8 mouse cellular contexts compared by ENCODE assay signal in the genomic region with DNA sequence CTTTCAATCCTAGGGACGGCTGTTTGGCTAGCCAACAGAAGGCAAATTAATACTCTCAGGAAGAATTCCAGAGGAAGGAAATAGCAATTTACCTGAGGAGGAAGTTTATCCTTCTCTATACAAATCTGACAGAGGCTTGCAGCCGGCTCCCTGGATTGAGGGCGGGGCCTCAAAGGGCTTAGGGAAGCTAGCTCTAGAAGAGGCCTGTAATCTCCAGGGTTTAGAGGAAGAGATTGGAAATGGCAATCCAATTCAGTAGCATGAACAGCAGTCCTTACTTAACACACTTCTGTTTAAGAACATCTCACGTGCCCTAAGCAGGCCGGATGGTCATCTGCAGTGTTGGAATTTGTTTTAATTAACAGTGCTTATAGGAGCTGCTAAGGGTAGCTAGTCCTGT.
DNase-seq lines count a peak whose midpoint lies in the region; ATAC-seq and TF ChIP-seq lines count a peak whose summit lies in the region.

No protein-coding gene starts in this region.

- H3K36me3 ChIP-seq in heart, embryonic 15.5 days = 0 out of 2 replicates have a peak, but pooled peaks cover 3% of the 10 kb centered on the region
- H3K36me3 ChIP-seq in thymus, adult 2 months (ENCODE audit: control insufficient read depth, insufficient read depth, low read length) = no peaks in the 10 kb centered on the region

- H3K9me3 ChIP-seq in heart, embryonic 15.5 days (replicated peaks) = no peaks in the 10 kb centered on the region

- peak overlapping the region; percentile 41 for H3K4me3 ChIP-seq in heart, embryonic 15.5 days
- no peak overlapping the region for H3K4me3 ChIP-seq in thymus, adult 2 months (ENCODE audit: control insufficient read depth, insufficient read depth, low read length)

- peaks cover 17% of the 10 kb centered on the region for H3K4me1 ChIP-seq in heart, embryonic 15.5 days (replicated peaks)
- no peaks in the 10 kb centered on the region for H3K4me1 ChIP-seq in thymus, adult 2 months (replicated peaks; ENCODE audit: control insufficient read depth, insufficient read depth, low read length)

- peaks cover 8% of the 10 kb centered on the region; the same call in 1 of the 2 replicates for H3K27me3 ChIP-seq in heart, embryonic 15.5 days
- H3K27me3 ChIP-seq in thymus, adult 2 months (ENCODE audit: control insufficient read depth, insufficient read depth, low read length) = no peaks in the 10 kb centered on the region

- peak overlapping the region; percentile 72 for H3K4me2 ChIP-seq in heart, embryonic 15.5 days

- no peak for TF ChIP-seq CTCF in thymus, adult 2 months (IDR thresholded peaks at IDR 0.05; ENCODE audit: borderline replicate concordance, control insufficient read depth, extremely low read depth, insufficient read depth, low read length, poor library complexity)

- TF ChIP-seq POLR2A in thymus, adult 2 months (IDR thresholded peaks at IDR 0.05; ENCODE audit: control insufficient read depth, extremely low read depth, insufficient read depth, low read length, poor library complexity) = no peak

- no peak overlapping the region for H3K27ac ChIP-seq in heart, embryonic 15.5 days
- H3K27ac ChIP-seq in thymus, adult 2 months (ENCODE audit: control insufficient read depth, insufficient read depth, low read length) = no peak overlapping the region

- WGBS in heart, embryonic 15.5 days = 29% methylated on average over 5 of the region's 5 CpGs
- WGBS in thymus, adult 2 months = 54% methylated on average over 5 of the region's 5 CpGs

- ATAC-seq in heart, embryonic 15.5 days (replicated peaks; ENCODE audit: insufficient number of reproducible peaks, insufficient read depth, low FRiP score, low read depth) = no peak

- H3K9ac ChIP-seq in heart, embryonic 15.5 days = no peak overlapping the region

- peak; percentile 1 for DNase-seq in cerebellum, adult 11-12 months
- DNase-seq in cerebellum, postnatal 14 days = no peak
- DNase-seq in R1 (ENCODE audit: low read depth, low spot score) = peak; percentile 18
- peak; percentile 33 for DNase-seq in lung, postnatal 10 days
- no peak for DNase-seq in adrenal gland, adult 2 months
- no peak for DNase-seq in thymus, adult 2 months
- no peak for DNase-seq in right cerebral cortex, postnatal 25 days

Comparison
In these comparisons a context has a peak if more than half of its experiments do, and no peak if none do; other contexts are left out.
1. DNase-seq: peak in cerebellum, adult 11-12 months (single experiment), R1 (single experiment) and lung, postnatal 10 days (single experiment); none in cerebellum, postnatal 14 days (0 of 2), adrenal gland, adult 2 months (single experiment), thymus, adult 2 months (single experiment) and right cerebral cortex, postnatal 25 days (single experiment).